Mouse (Mus musculus) bone marrow macrophage, adult 2 months (primary cell): Measurements from ENCODE around the gene Agap1.

Source experiments
- CTCF ChIP-seq: IDR thresholded peaks from 2 replicates; pipeline ENCODE4 v1.5.1; 2012; ENCODE audit warnings: low read depth, mild to moderate bottlenecking, low read length, moderate library complexity
- POLR2A ChIP-seq: IDR thresholded peaks from 2 replicates; pipeline ENCODE4 v1.6.1; 2012; ENCODE audit warnings: mild to moderate bottlenecking, low read depth, low read length, borderline replicate concordance

GRCm38 (mm10) chr1:89749666-89750065 lies 295.1 kb downstream of the Agap1 start:
- TF ChIP-seq CTCF (no peak), POLR2A (no peak)
